Mouse (Mus musculus): ENCODE data around the gene Pik3r2.
"Not testable (repeated sequence)": the region's sequence is repeated elsewhere in the genome, so short reads cannot be mapped to it uniquely, and the experiment has no call there.

The Pik3r2 gene

DNA sequence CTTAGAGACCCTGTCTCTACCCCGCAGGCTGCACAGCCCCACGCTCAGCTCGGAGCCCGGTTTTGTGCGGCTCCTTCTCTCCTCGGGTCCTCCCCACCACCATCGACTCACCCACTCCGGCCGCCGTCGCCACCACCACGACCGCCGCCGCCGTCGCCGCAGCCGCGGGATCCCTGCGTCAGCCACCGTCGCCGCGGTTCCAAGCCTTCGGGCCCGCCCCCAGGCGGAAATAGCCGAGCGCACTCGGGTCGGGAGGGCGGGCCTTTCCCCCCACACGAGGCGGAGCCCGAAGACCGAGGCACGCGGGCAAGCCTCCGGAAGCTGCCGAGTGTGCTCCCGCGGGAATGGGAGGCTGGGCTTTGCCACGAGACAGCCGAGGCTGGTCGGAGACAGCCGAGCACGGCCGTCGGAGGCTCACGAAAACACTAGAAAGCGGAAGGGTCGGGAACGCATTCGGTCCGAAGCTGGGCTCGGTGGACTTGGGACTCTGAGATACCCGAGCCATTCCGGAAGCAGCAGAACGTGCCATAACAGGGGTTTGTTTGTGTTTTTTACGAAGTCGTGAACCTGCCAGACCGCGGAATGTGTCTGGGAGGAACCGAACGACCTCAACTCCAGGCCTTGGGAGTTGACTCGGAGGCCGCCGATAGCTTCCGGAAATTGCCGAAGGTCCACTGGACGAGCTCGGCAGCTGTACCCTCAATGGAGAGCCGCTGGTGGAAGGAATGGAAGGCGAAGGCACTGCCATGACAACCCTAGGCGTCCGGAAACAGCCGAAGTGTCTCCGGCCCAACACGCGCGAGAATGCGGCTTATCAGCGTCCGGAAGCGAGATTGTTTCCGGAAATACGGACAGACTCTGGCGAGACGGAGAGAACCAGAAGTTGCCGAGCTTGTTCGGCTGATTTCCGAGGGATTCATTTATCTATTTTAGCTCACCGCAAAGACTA, at the start of gene Pik3r2:
TSS of gene Pik3r2 (minus strand) at position 218 of the 949 bp plus-strand sequence.
- DNase-seq (ENCODE audit: inconsistent age in 2 of 2, low spot score in 1 of 2), result peak; percentile 98 to 99

DNA sequence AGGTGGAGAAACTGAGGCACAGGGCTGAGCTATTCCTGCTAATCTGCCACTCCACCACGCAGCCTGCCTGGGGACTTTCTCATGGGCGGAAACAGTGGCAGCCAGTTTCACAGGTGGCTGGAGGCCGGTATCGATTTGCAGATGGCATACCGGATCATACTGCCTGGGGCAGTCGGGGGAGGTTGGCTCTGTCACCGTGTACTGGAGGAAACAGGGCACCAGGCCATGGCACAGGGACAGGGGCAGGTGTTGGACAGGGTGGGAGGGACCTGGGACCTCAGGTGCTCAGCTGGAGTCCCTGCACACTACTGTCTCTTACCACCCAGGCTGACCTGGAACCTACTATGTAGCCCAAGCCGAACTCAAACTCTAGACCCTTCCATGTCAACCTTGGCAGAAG, 49.3 kb upstream of the Pik3r2 start:
- no peak for DNase-seq (ENCODE audit: inconsistent age in 2 of 2, low spot score in 1 of 2)

DNA sequence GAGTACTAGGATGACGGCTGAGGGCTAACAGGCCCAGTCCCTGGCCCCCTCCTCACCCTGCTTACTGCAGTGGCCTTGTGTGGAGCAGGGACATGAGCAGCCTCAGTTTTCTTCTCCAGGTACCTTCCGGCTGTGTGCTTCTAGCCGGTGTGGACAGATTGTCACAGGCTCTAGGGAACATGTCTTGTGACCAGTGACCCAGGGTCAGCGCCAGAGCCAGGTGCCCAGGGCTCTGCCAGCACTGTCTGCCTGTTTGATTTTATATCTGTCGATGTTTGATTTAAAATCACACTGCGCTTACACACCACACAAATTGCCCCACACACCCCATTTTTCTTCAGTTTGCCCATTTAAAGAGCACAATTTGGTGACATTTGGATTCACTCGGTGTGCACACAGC, 47.3 kb upstream of the Pik3r2 start:
- DNase-seq (ENCODE audit: inconsistent age in 2 of 2, low spot score in 1 of 2), result no peak

DNA sequence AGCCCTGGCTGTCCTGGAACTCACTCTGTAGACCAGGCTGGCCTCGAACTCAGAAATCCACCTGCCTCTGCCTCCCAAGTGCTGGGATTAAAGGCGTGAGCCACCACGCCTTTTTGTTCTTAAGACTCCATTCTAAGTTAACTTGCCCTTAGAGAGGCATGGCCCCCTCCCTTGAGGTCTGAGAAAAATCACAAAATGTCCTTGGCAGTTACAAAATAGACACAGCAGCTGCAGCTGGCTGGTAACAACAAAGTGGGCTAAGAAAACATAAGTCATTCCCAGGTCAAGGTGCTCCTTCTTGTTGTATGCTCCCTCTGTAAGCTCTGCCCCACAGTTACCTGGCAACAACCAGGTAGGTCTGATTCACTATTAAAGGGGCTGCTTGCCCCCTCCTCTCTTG, 46.1 kb upstream of the Pik3r2 start:
- DNase-seq (ENCODE audit: inconsistent age in 2 of 2, low spot score in 1 of 2), result not testable (repeated sequence)

DNA sequence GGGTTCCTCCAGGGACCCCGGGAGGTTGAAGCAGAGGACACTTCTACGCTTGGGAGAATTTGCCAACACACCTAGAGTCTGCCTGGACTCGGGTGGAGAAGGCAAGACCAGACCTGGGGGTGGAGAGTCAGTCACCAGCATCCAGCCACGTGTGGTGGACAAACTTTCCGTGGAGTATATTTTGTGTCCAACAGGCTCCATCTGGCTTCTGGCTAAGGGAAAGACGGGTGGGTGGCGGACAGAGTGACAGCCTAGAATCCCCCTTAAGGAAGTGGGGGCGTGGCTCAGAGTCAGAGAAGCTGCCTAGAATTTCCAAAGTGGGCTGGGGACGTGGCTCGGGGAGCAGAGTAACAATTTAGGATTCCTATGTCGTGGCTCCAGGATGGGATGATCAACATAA, 45.5 kb upstream of the Pik3r2 start:
- no peak for DNase-seq (ENCODE audit: inconsistent age in 2 of 2, low spot score in 1 of 2)

DNA sequence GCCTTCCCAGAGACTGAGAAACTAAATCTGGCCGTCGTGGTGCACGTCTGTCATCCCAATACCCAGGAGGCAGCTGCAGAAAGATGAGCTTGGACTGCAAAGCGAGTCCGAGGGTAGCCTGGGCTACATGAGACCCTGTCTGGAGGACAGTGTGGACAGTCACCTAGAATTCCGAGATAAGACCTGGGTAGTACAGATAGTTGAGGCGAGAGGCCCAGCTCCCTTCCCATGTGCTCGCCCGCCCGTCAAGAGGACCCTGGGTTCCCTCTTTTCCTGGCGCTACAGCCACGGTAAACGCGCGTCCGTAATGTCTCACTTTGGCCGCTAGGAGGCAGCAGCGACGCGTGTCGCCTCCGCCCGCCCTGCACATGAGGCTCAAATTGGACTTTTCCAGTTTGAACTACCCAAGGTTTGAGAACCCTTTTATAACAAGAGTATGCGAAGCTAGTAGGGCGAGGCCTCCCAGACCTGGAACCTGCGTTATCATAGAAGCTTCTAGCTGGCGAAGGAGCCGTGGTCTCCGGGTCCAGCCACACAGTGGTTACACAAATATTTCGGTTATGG, 45.0 kb upstream of the Pik3r2 start:
- DNase-seq (ENCODE audit: inconsistent age in 2 of 2, low spot score in 1 of 2), result peak; percentile 66 to 88

DNA sequence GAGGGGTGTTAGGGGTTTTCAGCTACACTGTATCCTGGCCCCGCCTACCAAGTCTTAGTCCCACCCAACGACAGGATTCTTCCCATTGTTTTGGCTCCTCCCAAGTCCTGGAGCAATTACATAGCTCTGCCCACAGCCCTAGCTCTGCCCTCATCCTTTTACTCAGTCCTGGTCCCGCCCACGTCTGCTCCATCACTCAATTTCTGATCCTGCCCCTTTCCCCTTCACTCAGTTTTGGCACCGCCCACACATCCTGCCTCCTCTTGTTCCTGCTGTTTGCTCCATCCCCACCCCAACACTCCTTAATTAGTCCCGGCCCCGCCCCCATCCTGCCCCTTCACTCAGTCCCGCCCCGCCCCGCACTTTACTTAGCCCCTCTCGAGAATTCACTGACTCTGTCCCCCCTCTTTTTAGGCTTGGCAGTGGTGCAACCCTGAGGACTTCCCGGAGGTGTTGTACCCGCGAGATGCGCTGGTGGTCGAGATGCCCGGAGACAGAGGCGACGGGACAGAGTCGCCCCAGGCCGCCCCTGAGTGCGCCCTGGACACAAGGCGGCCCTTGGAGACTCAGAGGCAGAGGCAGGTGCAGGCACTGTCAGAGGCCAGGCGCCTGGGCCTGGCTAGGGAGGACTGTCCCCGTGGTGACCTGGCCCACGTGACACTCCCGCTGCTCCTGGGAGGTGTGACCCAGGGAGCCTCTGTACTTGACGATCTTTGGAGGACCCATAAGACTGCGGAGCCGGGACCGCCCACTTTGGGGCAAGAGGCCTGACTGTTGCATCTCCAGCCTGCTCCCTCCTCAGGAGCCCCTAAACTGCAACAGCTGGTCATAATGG, 43.8 kb upstream of the Pik3r2 start:
- DNase-seq (ENCODE audit: inconsistent age in 2 of 2, low spot score in 1 of 2), result peak; percentile 66 to 73

DNA sequence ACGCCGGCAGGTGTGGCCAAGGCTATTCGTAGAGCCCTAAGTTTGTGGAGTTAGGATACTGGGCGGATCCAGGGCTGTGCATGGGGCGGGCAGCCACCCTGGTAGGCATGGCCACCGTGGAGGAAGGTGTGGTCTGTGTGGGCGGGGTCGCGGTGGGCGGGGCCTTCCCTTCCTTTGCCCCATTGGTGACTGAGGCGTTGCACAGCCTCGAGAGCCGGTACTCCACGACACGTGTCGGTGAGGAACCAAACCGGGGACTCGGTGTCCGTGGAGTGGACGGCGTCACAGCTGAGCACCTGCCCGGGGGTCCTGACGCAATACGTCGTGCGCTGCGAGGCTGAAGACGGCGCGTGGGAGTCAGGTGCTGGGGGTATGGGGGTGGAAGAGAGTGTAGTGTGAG, 40.2 kb upstream of the Pik3r2 start:
- peak in 1 of 2 experiments; percentile 51 for DNase-seq (ENCODE audit: inconsistent age in 2 of 2, low spot score in 1 of 2)

DNA sequence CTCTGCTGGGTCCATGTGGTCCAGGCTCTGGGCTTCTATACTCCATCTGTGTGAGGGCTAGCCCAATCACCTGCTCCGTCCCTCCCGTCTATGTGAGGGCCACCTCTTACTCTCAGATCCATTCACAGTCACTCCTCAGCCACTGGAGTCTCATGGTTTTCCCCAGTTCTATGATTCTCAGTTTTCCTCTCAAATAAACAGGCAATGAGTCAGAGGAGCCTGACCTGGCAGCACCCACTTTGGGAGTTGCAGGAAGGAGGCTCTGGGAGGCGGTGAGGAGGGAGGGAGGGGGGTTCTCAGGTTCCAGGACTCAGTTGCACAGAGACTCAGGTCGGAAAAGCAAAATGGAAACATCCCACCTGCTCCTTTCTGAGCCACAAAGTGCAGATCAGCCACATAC, 36.4 kb upstream of the Pik3r2 start:
- DNase-seq (ENCODE audit: inconsistent age in 2 of 2, low spot score in 1 of 2), result no peak

DNA sequence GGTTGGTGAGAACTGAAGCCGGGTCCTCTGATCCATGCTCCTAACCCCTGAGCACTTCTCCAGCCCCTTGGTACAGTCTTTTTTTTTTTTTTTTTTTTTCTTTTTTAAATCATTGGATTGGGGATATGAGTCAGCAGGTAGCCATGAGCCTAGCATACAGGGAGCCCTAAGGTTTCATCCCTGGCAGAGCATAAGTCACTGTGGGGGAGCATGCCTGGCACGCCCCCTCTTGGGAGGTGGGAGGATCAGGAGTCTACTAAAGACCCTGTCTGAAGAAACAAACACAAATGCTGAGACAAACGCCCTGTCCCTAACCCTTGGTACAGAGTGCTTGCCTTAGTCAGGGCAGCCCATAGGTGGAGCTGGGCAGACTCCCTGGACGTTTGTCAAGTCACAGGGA, 35.5 kb upstream of the Pik3r2 start:
- DNase-seq (ENCODE audit: inconsistent age in 2 of 2, low spot score in 1 of 2), result no peak

DNA sequence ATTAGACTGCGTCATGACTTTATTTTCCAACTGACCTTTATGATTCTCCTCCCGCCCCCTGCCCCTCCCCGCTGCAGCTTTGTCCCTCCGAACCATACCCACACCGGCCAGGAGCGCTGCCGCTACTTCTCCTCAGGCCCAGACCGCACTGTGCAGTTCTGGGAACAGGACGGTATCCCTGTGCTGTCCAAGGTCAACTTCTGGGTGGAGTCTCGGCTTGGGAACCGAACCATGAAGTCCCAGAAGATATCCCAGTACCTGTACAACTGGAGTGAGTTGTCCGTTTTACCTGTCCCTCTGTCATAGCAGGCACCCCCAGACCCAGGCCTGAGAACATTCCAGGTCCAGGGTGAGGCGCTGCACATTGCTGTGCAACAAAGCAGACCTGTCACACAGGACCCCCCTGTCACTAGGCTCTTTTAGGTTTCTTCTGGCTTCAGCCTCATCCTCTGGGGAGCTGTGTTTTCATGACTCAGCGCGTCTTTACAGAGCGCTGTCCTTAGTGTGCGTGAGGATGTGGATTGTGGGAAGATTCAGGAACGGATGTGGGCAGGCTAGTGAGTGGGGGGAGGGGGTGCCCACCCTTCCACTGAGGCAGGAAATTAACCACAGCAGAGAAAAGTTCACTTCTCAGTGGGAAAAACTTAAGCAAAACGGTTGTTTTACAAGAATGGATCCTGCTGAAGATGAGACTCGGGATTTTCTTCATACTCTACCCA, 34.6 kb upstream of the Pik3r2 start:
- DNase-seq (ENCODE audit: inconsistent age in 2 of 2, low spot score in 1 of 2), result no peak

DNA sequence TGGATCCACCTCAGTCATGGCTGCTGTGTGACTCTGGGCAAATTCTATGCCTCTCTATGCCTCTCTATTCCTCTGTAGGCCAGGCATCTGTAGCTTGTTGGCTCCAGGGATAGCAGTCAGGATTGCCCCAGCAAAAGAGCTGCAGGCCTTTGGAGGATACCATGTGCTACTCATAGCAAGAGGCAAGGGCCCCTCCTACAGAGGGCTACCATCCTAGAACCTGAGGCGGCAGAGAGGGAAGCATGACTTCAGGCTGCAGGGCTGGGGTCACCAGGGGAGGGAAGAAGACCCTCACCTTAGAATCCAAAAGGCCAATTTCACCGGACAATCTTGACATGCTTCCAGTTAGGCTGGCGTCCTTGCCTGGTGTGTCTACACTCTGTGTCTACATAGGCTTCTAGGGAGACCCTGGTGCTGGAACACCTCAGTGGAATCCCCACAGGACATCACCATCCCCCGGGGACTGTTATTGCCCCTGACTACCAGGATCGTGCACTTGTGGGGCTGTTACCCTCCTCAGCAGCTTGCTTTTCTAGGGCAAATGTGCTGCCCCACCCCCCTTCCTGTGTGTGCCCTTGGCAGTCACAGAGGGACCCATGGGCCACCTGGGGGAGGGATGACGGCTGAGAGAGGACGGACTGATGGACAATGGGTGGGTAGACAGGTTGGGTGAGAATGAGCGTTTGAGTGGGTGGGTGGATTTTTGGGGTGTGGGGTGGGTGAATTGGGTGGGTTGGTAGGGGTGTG, 32.6 kb upstream of the Pik3r2 start:
- no peak for DNase-seq (ENCODE audit: inconsistent age in 2 of 2, low spot score in 1 of 2)

DNA sequence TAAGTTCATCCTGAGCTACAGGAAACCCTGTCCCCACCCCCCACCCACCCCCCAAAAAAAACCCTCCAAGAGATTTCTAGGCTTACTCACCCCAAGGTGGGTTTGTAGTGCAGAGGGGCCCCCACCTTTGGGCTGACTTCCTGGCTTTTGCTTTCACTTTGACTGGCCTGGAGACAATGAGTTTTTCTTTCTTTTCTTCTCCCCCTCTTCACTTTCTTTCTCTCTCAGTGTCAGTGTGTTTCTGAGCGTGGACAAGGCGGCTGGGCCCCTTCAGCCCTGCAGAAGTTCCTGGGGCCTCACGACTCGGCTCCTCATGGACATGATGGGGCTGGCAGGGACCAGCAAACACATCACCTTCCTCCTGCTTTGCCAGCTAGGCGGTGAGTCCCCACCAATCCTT, 31.7 kb upstream of the Pik3r2 start, which contains the start of gene Il12rb1:
TSS of gene Il12rb1 (plus strand) at position 211 of the 400 bp plus-strand sequence.
- DNase-seq (ENCODE audit: inconsistent age in 2 of 2, low spot score in 1 of 2), result no peak

DNA sequence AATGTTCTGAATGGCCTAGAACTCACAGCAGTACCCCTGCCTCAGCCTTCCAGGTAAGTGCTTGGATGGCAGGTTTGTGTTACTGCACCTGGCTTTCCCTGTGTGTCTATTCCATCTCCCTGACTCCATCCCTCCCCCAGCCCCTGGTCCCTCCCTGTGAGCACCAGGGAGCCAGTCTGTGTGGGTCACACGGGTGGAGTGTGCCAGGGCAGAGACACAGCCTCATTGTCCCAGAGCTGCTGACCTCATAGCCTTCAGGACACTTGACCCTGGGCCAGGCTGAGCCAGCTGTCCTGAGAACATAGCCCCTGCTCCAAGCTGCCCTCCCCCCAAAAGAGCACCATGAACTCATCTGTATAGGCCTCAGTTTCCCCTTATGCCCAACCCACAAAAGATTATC, 30.8 kb upstream of the Pik3r2 start:
- DNase-seq (ENCODE audit: inconsistent age in 2 of 2, low spot score in 1 of 2), result no peak

DNA sequence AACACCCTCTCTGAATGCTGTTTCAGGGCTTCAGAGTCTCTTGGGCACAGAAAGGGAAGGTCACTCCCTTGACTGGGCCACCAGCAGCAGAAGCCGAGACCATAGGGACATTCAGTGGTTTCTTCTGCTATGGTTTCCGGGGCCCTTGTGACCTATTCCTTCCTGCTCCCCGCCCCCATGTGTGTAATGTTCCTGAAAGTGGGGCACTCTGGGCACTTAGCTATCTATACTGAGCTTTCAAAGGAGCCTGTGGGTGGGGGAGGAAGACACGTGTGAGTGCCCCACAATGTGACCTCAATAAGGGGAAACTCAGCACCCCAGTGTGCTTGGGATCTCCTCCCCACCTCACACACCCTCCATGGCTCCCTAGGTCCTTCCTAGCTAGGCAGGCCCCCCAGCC, 30.0 kb upstream of the Pik3r2 start:
- no peak for DNase-seq (ENCODE audit: inconsistent age in 2 of 2, low spot score in 1 of 2)

DNA sequence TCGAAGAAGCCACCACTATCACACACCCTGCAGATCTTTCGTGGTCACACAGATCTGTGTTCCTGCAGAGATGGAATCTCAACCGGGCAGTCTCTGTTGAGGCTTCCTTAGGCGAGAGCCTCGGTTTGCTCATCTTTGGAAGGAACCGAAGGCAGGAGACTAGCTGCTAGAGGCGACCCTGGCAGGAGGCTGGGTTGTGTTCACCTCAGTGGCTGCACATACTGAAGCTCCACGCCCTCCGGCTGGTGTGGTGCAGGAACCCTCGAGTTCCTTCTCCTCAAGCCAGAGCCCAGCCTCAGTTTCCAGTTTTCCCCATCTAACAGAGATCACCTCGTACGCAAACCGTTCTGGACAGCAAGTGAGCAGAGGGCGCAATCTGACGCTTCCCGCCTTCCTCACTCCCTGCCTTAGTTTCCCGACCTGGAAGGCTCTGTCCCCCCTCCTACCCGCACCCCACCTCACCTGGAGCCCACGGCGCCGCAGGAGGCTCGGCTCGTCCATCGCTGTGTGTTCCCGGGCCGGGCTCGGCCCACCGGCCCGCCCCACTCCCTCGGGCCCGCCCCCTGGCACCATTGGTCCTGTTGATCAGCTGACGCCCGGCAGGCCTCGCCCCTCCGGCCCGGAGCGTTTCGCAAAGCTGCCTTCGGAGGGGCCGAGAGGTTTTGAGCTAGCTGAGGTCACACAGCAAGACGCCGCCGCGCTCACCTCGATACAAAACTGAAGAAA, 28.1 kb upstream of the Pik3r2 start, which contains the start of gene Mast3:
TSS of gene Mast3 (minus strand) at position 574 of the 726 bp plus-strand sequence.
- peak; percentile 89 to 95 for DNase-seq (ENCODE audit: inconsistent age in 2 of 2, low spot score in 1 of 2)

DNA sequence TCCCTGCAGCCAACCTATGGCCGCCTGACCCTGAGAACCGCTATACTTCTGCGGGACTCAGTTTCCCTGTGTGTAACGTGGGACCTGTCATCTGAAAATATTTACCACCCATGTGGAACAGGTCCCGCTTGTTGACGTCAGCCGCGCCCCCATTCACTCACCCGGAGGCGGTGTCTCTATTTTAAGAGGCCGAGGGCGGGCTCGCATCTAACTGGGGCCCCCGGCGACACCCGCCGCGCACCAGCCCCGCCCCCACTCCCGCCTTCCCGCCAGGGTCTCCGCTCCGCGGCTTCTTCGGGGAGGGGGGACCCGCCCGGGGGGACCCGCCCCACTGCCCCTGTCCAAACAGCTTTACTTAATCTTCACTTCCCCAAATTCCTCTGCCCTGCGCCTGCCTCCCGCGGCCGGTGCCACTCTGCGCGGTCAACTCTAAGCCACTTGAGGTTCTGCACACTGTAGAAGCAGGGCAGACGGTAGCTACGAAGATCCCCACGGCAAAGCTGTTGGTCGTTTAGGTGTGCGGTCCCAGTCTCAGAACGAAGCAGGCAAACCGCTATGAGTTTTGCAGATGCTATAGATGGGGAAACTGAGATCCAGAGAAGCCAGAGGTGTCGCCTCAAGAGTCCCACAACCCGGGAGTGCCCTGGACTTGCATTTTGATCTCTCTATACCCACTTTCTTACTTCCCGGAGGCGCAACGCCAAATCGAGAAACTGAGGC, 27.4 kb upstream of the Pik3r2 start:
- peak in 1 of 2 experiments; percentile 63 for DNase-seq (ENCODE audit: inconsistent age in 2 of 2, low spot score in 1 of 2)

DNA sequence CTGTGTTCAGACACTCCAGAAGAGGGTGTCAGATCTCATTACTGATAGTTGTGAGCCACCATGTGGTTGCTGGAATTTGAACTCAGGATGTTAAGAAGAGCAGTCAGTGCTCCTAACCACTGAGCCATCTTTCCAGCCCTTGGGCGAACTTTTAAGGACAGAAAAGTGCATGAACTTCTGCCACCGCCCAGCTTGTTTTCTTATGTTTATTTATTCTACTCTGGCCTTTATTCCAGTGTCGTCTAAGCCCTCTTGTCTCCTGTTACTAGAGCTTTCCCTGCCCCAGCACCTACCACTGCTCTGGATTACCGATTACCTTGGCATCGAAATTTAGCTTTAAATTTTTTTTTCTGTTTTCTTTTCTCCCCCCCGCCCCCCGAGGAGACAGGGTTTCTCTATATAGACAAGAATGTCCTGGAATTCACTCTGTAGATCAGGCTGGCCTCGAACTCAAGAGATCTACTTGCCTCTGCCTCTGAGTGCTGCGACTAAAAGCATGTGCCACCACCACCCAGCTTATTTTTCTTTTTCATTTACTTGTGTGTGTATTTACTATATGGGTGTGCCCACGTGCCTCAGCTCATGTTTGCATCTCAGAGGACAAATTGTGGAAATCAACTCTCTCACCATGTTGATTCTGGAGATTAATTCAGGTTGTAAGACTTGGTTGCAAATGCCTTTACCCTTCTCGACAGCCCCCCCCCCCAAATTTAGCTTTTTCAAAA, 26.4 kb upstream of the Pik3r2 start:
- DNase-seq (ENCODE audit: inconsistent age in 2 of 2, low spot score in 1 of 2), result no peak
